Mouse (Mus musculus): ENCODE results near the gene Gnptab. TPM values are rescaled to one million over a fixed set of nuclear protein-coding genes. Genes with fewer than 3 reads are reported as not detected.

Gene Gnptab
- polyA plus RNA-seq, 1 experiment from 2014 or later, result 16.3 TPM

DNA sequence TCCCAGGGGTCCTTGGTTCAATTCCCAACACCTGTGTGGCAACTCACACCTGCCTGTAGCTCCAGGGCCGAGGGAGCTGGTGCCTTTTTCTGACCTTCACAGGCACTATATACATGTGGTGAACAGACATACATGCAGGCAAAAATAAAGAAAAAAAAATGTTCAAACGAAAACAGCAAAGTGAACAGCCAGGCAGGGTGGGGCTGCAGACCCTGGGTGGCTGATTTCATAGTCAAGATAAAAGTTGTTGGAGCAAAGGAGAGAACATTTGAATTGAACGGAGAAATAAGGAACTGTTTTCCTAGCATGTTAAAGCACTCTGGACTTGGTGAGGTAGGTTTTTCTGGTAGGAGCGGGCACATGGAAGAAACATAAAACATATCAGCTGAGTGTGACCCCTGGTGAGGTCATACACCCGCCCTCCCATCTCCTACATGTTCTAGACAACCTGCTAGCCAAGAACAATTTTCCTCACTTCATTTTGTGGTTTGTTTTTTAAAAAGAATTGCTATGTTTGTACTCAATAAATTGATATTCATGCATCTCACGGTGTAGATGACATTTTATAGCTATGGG is 19.8 kb downstream of the Gnptab start:
- H3K4me3 ChIP-seq (replicated peaks), result no peak overlapping the region
- H3K4me1 ChIP-seq (replicated peaks), result no peaks in the 10 kb centered on the region
- H3K27ac ChIP-seq, result no peak overlapping the region
- no peaks in the 10 kb centered on the region for H3K9me3 ChIP-seq
- H3K27me3 ChIP-seq (replicated peaks), result no peaks in the 10 kb centered on the region
- 80% methylated on average over 6 of the region's 6 CpGs for WGBS
- no peak overlapping the region for H3K4me2 ChIP-seq (replicated peaks)
- no peak overlapping the region for H3K9ac ChIP-seq
- 0 out of 2 replicates have a peak, but pooled peaks cover 4% of the 10 kb centered on the region for H3K36me3 ChIP-seq
- ATAC-seq, result no peak

DNA sequence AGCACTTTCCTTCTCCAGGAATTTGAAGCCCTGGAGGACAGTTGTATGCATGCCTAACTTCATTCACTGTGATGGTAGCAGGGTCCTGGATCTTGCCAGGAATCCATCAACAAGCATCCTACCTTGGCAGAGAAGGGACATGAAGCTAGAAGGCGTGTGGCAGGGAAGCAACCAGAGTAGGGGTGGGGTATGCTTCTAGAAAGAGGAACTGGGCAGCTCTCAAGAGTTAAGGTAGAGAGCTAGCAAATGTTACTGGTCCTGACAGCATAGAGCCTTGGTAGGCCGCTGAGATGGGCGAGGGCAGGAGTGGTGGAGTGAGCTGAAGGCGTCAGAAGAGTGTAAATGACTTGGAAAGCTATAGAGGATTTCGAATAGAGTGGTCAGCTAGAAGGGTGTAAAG is 20.3 kb downstream of the Gnptab start:
- Histone ChIP-seq H3K9me3 (no peaks in the 10 kb centered on the region), H3K4me1 (replicated peaks) (no peaks in the 10 kb centered on the region), H3K9ac (no peak overlapping the region), H3K27ac (no peak overlapping the region), H3K4me2 (replicated peaks) (no peak overlapping the region), H3K36me3 (0 out of 2 replicates have a peak, but pooled peaks cover 4% of the 10 kb centered on the region), H3K27me3 (replicated peaks) (no peaks in the 10 kb centered on the region), H3K4me3 (replicated peaks) (no peak overlapping the region)
- ATAC-seq, result no peak
- WGBS, result 81% methylated on average over 5 of the region's 5 CpGs

DNA sequence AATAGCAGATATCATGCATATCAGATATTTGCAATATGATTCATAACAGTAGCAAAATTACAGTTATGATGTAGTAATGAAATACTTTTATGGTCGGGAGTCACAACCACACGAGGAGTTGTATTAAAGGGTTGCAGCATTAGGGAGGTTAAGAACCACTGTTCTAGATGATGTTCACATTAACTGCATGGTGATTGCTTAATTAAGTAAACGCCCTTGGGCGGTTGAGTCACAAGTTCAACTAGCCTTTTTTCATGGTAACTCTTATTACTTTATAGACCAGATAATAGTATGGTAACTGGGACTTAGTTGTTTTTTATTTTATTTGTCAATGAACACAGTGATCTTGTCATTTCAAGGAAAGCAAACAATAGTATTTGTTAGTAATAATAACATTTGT is 24.1 kb downstream of the Gnptab start:
- WGBS, result 87% methylated on average over 4 of the region's 4 CpGs
- no peaks in the 10 kb centered on the region for H3K27me3 ChIP-seq (replicated peaks)
- no peak overlapping the region for H3K4me3 ChIP-seq (replicated peaks)
- no peaks in the 10 kb centered on the region for H3K4me1 ChIP-seq (replicated peaks)
- no peak for ATAC-seq
- no peaks in the 10 kb centered on the region for H3K9me3 ChIP-seq
- H3K27ac ChIP-seq, result no peak overlapping the region
- H3K9ac ChIP-seq, result no peak overlapping the region
- 0 out of 2 replicates have a peak, but pooled peaks cover 4% of the 10 kb centered on the region for H3K36me3 ChIP-seq
- H3K4me2 ChIP-seq (replicated peaks), result no peak overlapping the region

DNA sequence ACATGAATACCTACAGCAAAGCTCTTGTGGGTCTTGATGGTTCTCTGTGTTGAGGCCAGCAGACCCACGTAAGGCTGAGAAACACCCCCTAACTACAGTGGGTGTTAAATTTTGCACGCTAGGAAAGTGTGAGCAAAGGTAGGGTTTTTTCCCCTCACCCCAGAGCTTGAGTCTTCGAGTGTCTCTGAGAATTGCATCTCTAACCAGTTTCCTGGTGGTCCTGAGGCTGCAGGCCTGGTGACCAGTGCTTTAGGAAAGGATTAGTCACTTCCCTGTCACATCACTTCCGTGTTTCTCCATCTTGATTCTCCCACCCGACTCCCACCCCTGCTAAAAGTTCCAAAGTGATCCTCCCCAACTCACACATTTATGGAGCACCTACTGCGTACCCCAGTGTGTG is 25.3 kb downstream of the Gnptab start:
- no peak overlapping the region for H3K27ac ChIP-seq
- WGBS, result 73% methylated on average over 6 of the region's 6 CpGs
- ATAC-seq, result no peak
- H3K9me3 ChIP-seq, result no peaks in the 10 kb centered on the region
- H3K36me3 ChIP-seq, result 0 out of 2 replicates have a peak, but pooled peaks cover 4% of the 10 kb centered on the region
- H3K9ac ChIP-seq, result no peak overlapping the region
- H3K27me3 ChIP-seq (replicated peaks), result no peaks in the 10 kb centered on the region
- no peak overlapping the region for H3K4me2 ChIP-seq (replicated peaks)
- H3K4me1 ChIP-seq (replicated peaks), result no peaks in the 10 kb centered on the region
- no peak overlapping the region for H3K4me3 ChIP-seq (replicated peaks)

DNA sequence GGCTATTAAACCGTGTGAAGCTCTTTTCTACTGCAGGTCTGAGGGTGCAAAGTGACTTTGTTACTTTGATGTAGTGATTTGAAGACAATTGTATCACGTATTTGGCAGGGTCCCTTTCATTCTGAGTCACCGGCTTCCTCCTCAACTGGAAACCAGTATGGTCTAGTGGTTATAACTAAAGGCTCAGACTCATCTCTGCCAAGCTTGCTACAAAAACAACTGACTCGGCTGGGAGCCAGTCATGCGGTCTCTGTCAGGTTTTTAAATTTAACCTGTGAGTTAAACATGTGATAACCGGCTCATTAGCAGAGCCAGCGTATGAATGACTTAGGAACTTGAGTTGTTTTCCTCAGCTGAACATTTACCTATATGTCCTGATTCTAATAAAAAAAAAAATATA is 26.9 kb downstream of the Gnptab start:
- 82% methylated on average over 7 of the region's 7 CpGs for WGBS
- H3K27ac ChIP-seq, result no peak overlapping the region
- H3K4me1 ChIP-seq (replicated peaks), result no peaks in the 10 kb centered on the region
- ATAC-seq, result no peak
- H3K27me3 ChIP-seq (replicated peaks), result no peaks in the 10 kb centered on the region
- no peaks in the 10 kb centered on the region for H3K9me3 ChIP-seq
- no peaks in the 10 kb centered on the region for H3K36me3 ChIP-seq
- no peak overlapping the region for H3K4me3 ChIP-seq (replicated peaks)
- H3K9ac ChIP-seq, result no peak overlapping the region
- no peak overlapping the region for H3K4me2 ChIP-seq (replicated peaks)

DNA sequence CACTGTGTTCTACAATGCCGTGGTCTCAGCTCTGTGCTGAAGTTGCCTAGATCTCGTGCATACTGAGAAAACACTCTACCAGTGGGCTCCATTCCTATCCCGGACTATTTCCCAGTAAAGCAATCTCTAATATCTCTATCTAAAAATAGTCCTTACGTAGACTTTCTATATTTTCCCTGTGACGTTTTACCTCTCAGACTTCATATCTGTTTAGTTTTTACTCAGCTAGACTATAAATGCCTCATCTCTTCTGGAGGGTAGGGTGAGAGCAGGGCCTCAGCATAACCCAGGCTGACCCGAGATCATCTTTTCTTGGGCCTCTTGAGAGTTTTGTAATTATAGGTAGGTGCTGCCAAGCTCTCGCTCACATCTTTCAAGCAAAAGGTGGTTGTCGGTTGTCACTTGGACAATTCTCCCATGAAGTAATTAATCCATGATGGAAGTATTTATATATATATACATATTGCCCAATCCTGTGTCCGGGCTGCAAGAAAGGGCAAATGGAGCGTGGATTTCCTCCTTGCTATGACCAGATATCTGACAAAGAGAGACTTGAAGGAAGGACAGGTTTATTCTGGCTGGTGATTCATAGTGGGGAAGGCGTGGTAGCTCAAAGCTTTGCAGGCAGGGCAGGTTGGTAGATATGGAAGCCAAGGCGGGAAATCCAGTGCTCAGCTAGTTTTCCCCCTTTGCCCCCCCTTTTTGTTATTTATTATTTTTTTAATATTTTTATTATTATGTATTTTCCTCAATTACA is 29.1 kb downstream of the Gnptab start:
- no peaks in the 10 kb centered on the region for H3K27me3 ChIP-seq (replicated peaks)
- WGBS, result 81% methylated on average over 12 of the region's 12 CpGs
- no peak overlapping the region for H3K27ac ChIP-seq
- no peak overlapping the region for H3K4me2 ChIP-seq (replicated peaks)
- no peaks in the 10 kb centered on the region for H3K4me1 ChIP-seq (replicated peaks)
- H3K9me3 ChIP-seq, result no peaks in the 10 kb centered on the region
- 0 out of 2 replicates have a peak, but pooled peaks have one; percentile 44 for ATAC-seq
- no peak overlapping the region for H3K4me3 ChIP-seq (replicated peaks)
- H3K9ac ChIP-seq, result no peak overlapping the region
- no peaks in the 10 kb centered on the region for H3K36me3 ChIP-seq

DNA sequence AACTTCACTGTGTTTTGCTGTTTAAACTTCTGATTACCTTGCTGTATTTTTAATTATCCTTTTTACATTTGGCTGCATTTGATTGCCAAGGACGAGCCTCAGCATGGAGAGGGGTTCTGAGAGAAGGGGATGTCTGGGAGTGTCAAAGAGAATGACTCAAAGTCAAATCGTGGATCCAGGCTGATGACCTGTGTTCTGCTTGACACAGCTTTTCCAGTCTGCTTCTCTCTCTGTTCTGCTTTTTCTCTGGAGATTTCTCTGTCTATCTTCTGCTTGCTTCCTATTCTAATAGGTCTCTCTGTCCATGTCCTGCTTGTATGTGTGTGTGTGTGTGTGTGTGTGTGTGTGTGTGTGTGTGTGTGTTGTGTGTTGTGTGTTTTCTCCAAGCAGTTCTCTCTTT is 30.8 kb downstream of the Gnptab start:
- H3K4me2 ChIP-seq (replicated peaks), result no peak overlapping the region
- H3K27me3 ChIP-seq (replicated peaks), result no peaks in the 10 kb centered on the region
- no peaks in the 10 kb centered on the region for H3K4me1 ChIP-seq (replicated peaks)
- WGBS, result 51% methylated on average over 2 of the region's 2 CpGs
- no peak overlapping the region for H3K4me3 ChIP-seq (replicated peaks)
- no peak for ATAC-seq
- no peak overlapping the region for H3K27ac ChIP-seq
- H3K9ac ChIP-seq, result no peak overlapping the region
- H3K36me3 ChIP-seq, result no peaks in the 10 kb centered on the region
- no peaks in the 10 kb centered on the region for H3K9me3 ChIP-seq

DNA sequence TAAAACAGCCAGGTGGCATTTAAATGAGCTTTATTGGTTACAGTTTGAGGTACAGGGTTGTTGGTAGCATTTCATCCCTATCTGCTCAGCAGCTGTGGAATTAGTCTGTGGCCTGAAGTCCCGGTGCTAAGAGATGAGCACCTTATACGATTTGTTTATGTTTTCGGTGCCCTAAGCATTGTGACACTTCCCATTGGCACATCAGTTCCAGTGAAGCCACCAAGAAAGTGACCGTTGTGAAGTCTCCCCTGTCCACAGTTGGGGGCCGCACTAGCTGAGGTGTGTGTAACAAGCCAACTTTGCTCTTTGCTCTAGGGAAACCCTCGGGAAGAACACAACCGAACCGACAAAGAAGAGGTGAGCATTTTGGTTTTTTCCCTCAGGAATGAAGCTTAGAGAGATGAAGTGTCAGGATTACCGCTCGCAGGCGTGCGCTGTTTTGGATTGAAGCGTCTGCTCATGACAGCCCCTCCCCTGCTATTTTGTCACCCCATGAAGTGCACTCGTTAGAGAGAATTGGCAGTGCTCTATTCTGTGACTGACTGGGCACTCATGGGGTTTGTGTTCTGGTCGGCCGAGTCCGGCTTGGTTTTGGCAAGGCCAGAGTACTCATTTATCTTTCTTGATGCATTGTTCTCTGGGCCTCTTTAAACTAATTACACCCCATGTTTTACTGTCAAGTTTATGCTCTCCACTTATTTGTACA is 33.5 kb downstream of the Gnptab start:
- H3K4me2 ChIP-seq (replicated peaks), result no peak overlapping the region
- H3K4me3 ChIP-seq (replicated peaks), result no peak overlapping the region
- no peak for ATAC-seq
- no peaks in the 10 kb centered on the region; the same call in 1 of the 2 replicates for H3K36me3 ChIP-seq
- no peak overlapping the region for H3K9ac ChIP-seq
- 65% methylated on average over 17 of the region's 17 CpGs for WGBS
- H3K9me3 ChIP-seq, result no peaks in the 10 kb centered on the region
- H3K4me1 ChIP-seq (replicated peaks), result no peaks in the 10 kb centered on the region
- H3K27me3 ChIP-seq (replicated peaks), result no peaks in the 10 kb centered on the region
- no peak overlapping the region for H3K27ac ChIP-seq

DNA sequence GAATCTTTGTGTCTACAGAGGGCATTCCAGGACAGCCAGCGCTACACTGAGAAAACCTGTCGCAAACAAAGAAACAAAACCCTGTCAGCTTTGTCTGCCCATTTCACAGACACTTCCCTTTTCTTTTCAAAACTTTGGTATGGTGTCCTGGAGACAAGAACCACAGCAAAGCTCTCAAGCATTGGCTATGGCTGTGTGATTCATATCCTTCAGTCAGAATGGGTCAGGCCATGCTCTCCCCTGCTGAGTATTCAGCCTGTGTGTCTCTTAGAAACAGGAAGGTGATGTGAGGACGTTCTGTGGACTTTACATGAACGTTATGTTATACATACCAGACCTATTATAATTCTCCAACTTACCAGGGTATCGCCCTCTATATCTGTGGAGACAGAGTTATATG is 38.8 kb downstream of the Gnptab start:
- WGBS, result 87% methylated on average over 5 of the region's 5 CpGs
- Histone ChIP-seq H3K4me3 (replicated peaks) (no peak overlapping the region), H3K9ac (no peak overlapping the region), H3K4me2 (replicated peaks) (no peak overlapping the region), H3K27me3 (replicated peaks) (no peaks in the 10 kb centered on the region), H3K27ac (no peak overlapping the region), H3K9me3 (no peaks in the 10 kb centered on the region), H3K4me1 (replicated peaks) (no peaks in the 10 kb centered on the region), H3K36me3 (peaks cover 6% of the 10 kb centered on the region)
- ATAC-seq, result no peak

DNA sequence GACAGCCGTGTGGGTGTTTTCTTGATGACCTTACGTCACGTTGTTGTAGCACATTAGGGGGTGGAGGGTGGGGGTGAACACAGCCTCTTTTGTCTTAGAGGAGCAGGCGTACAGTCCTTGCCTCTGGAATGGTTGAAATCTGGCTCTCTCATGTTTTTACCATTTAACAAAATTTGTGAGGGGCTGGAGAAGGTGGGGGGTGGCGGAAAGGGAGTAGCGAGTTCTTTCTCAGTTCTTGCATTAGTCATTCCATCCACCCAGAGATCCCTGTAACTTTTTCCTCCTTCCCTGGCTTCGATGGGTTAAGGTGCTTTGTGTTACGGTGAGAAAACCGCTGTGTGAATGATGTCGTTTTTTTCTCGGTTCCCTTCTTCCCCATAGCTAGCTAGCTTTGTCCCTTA is 41.2 kb downstream of the Gnptab start:
- peaks cover 6% of the 10 kb centered on the region for H3K36me3 ChIP-seq
- no peak overlapping the region for H3K27ac ChIP-seq
- H3K9ac ChIP-seq, result no peak overlapping the region
- 74% methylated on average over 11 of the region's 11 CpGs for WGBS
- no peaks in the 10 kb centered on the region for H3K27me3 ChIP-seq (replicated peaks)
- H3K9me3 ChIP-seq, result no peaks in the 10 kb centered on the region
- H3K4me2 ChIP-seq (replicated peaks), result no peak overlapping the region
- ATAC-seq, result no peak
- H3K4me1 ChIP-seq (replicated peaks), result no peaks in the 10 kb centered on the region
- no peak overlapping the region for H3K4me3 ChIP-seq (replicated peaks)

DNA sequence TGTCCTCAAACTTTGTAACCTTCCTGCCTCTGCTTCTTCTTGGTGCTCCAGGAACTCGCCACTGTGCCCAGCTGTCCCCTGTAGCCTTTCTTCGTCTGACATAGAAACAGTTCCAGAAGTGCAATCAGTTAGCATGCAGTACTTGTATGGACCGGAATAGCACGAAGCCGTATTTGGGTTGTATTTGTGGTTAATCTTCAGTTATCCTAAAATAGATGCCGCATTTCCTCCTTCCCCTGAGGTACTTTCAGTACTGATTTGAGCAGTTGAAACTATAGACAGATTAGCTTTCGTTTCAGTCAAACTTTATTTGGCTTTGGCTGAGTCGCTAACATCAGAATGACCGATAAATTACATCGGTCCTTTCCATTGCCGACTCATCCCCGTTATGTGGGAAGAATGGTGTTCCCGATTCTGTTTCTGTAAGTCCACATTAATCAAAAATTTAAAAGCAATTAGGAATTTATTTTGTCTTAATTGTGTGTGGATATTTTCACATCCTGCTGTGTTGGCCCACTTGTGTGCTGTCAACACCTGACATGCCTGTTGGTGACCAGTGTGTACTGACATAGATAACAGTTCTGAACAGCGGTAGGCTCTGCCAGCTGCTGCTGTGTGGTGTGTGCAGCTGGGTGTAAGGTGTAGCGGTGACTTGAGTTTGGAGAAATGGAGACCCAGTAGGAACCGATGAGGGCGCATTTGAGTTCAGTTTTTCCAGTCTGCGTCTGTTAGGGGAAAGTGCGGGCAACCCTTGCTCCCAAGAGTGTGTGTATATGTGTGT is 41.9 kb downstream of the Gnptab start:
- Histone ChIP-seq H3K9me3 (no peaks in the 10 kb centered on the region), H3K9ac (no peak overlapping the region), H3K4me2 (replicated peaks) (no peak overlapping the region), H3K27me3 (replicated peaks) (no peaks in the 10 kb centered on the region), H3K27ac (no peak overlapping the region), H3K36me3 (peaks cover 6% of the 10 kb centered on the region), H3K4me1 (replicated peaks) (no peaks in the 10 kb centered on the region), H3K4me3 (replicated peaks) (no peak overlapping the region)
- no peak for ATAC-seq
- WGBS, result 92% methylated on average over 19 of the region's 19 CpGs
